Mouse (Mus musculus) cortical plate, adult 2 months (tissue): ENCODE data around the gene Nme4.

Experiments
- CTCF ChIP-seq: fragments of 200-500 bp; IDR thresholded peaks from 2 replicates; pipeline ENCODE4 v1.5.1; 2011; ENCODE audit warnings: mild to moderate bottlenecking, control low read depth, low read length; ENCODE audit not compliant: insufficient read depth; ENCODE audit errors: extremely low read depth
- POLR2A ChIP-seq: fragments of 200-500 bp; IDR thresholded peaks from 2 replicates; pipeline ENCODE4 v1.6.1; 2011; ENCODE audit warnings: mild to moderate bottlenecking, low read length, control low read depth; ENCODE audit not compliant: insufficient read depth; ENCODE audit errors: extremely low read depth

- TF ChIP-seq CTCF (no peak), POLR2A (no peak)
These were observed 28.8 kb downstream of the Nme4 start for GRCm38 (mm10) chr17:26066488-26067020.
